8 mouse cellular contexts compared by ENCODE assay signal in genomic region chr10:58812210-58813080, GRCm38 (mm10). TPM values are rescaled to one million over a fixed set of nuclear protein-coding genes. Genes with fewer than 3 reads are reported as not detected.
DNase-seq lines count a peak whose midpoint lies in the region; ATAC-seq and TF ChIP-seq lines count a peak whose summit lies in the region.

No protein-coding gene starts in this region.

- peaks cover 21% of the 10 kb centered on the region for H3K27me3 ChIP-seq in embryonic facial prominence, embryonic 11.5 days (ENCODE audit: control insufficient read depth, insufficient read depth, low read length)
- peaks cover 10% of the 10 kb centered on the region; the same call in 1 of the 2 replicates for H3K27me3 ChIP-seq in heart, adult 2 months (ENCODE audit: control insufficient read depth, insufficient read depth, low read length)
- 0 out of 2 replicates have a peak, but pooled peaks cover 4% of the 10 kb centered on the region for H3K27me3 ChIP-seq in kidney, adult 2 months (replicated peaks; ENCODE audit: control insufficient read depth, insufficient read depth, low read length)
- H3K27me3 ChIP-seq in limb, embryonic 10.5 days (ENCODE audit: low read depth, poor library complexity, severe bottlenecking) = peaks cover 58% of the 10 kb centered on the region
- peaks cover 41% of the 10 kb centered on the region for H3K27me3 ChIP-seq in midbrain, embryonic 12.5 days
- H3K27me3 ChIP-seq in spleen, adult 2 months (ENCODE audit: control insufficient read depth, insufficient read depth, low read length) = peaks cover 10% of the 10 kb centered on the region; the same call in 1 of the 2 replicates

- H3K36me3 ChIP-seq in embryonic facial prominence, embryonic 11.5 days (replicated peaks; ENCODE audit: control insufficient read depth, insufficient read depth, low read depth, low read length) = no peaks in the 10 kb centered on the region
- H3K36me3 ChIP-seq in heart, adult 2 months (ENCODE audit: control insufficient read depth, insufficient read depth, low read length) = no peaks in the 10 kb centered on the region
- H3K36me3 ChIP-seq in kidney, adult 2 months (ENCODE audit: control insufficient read depth, insufficient read depth, low read length) = no peaks in the 10 kb centered on the region
- no peaks in the 10 kb centered on the region for H3K36me3 ChIP-seq in limb, embryonic 10.5 days
- H3K36me3 ChIP-seq in midbrain, embryonic 12.5 days = no peaks in the 10 kb centered on the region
- no peaks in the 10 kb centered on the region for H3K36me3 ChIP-seq in spleen, adult 2 months (ENCODE audit: control insufficient read depth, insufficient read depth, low read length)

- peak overlapping the region; percentile 50 for H3K9ac ChIP-seq in embryonic facial prominence, embryonic 11.5 days (replicated peaks; ENCODE audit: low read length)
- H3K9ac ChIP-seq in heart, adult 2 months (ENCODE audit: low read depth, low read length) = peak overlapping the region; percentile 32
- H3K9ac ChIP-seq in midbrain, embryonic 12.5 days (replicated peaks) = peak overlapping the region; percentile 46

- intact Hi-C loops in heart, adult 2 months (cut with DNase I) = loop anchor here (2.0 to 5.0 kb wide), 2 partner anchors 180 to 338 kb away; no protein-coding TSS in a partner anchor

- H3K79me2 ChIP-seq in heart, adult 2 months (replicated peaks; ENCODE audit: control insufficient read depth, insufficient read depth, low read length) = no peaks in the 10 kb centered on the region

- H3K4me2 ChIP-seq in embryonic facial prominence, embryonic 11.5 days (ENCODE audit: low read depth, low read length) = peak overlapping the region; percentile 100
- H3K4me2 ChIP-seq in midbrain, embryonic 12.5 days (replicated peaks) = peak overlapping the region; percentile 100

- peaks cover 3% of the 10 kb centered on the region; the same call in 1 of the 2 replicates for H3K4me1 ChIP-seq in embryonic facial prominence, embryonic 11.5 days (ENCODE audit: control insufficient read depth, insufficient read depth, low read length)
- H3K4me1 ChIP-seq in heart, adult 2 months (ENCODE audit: control insufficient read depth, insufficient read depth, low read length) = no peaks in the 10 kb centered on the region
- H3K4me1 ChIP-seq in kidney, adult 2 months (ENCODE audit: control insufficient read depth, insufficient read depth, low read length) = no peaks in the 10 kb centered on the region
- H3K4me1 ChIP-seq in limb, embryonic 10.5 days = peaks cover 17% of the 10 kb centered on the region
- H3K4me1 ChIP-seq in midbrain, embryonic 12.5 days = peaks cover 17% of the 10 kb centered on the region; the same call in 1 of the 2 replicates
- H3K4me1 ChIP-seq in spleen, adult 2 months (ENCODE audit: control insufficient read depth, insufficient read depth, insufficient read length) = peaks cover 4% of the 10 kb centered on the region

- under 1% methylated on average over 63 of the region's 63 CpGs for WGBS in embryonic facial prominence, embryonic 11.5 days
- under 1% methylated on average over 63 of the region's 63 CpGs for WGBS in heart, adult 2 months
- under 1% methylated on average over 63 of the region's 63 CpGs for WGBS in kidney, adult 2 months
- under 1% methylated on average over 63 of the region's 63 CpGs for WGBS in limb, embryonic 10.5 days
- under 1% methylated on average over 63 of the region's 63 CpGs for WGBS in midbrain, embryonic 12.5 days
- 1% methylated on average over 63 of the region's 63 CpGs for WGBS in spleen, adult 2 months

- 0 out of 2 replicates have a peak, but pooled peaks have one; percentile 17 for TF ChIP-seq EP300 in heart, adult 2 months (IDR thresholded peaks at IDR 0.05; ENCODE audit: insufficient read depth, low read depth, low read length)

- DNase-seq in adrenal gland, postnatal 4 days (ENCODE audit: low spot score in 2 of 2) = peak; percentile 49 to 60
- DNase-seq in embryonic facial prominence, embryonic 11.5 days (ENCODE audit: low spot score) = peak; percentile 94
- peak; percentile 81 to 83 for DNase-seq in heart, adult 2 months
- peak; percentile 74 for DNase-seq in kidney, adult 2 months
- DNase-seq in limb, embryonic 10.5 days (ENCODE audit: low spot score) = peak; percentile 93
- peak in 1 of 2 experiments; percentile 23 for DNase-seq in spleen, adult 2 months (ENCODE audit: low read depth in 1 of 2, low spot score in 2 of 2)
- DNase-seq in T-cell, adult 2 months (ENCODE audit: low spot score) = no peak

- H3K4me3 ChIP-seq in embryonic facial prominence, embryonic 11.5 days (ENCODE audit: low read depth, low read length) = peak overlapping the region; percentile 56
- H3K4me3 ChIP-seq in heart, adult 2 months = peak overlapping the region; percentile 44
- peak overlapping the region; percentile 39 for H3K4me3 ChIP-seq in kidney, adult 2 months (ENCODE audit: insufficient read depth, low read depth, low read length)
- H3K4me3 ChIP-seq in limb, embryonic 10.5 days = peak overlapping the region; percentile 70
- H3K4me3 ChIP-seq in midbrain, embryonic 12.5 days = peak overlapping the region; percentile 60
- H3K4me3 ChIP-seq in spleen, adult 2 months (ENCODE audit: extremely low read depth, insufficient read depth, insufficient read length) = peak overlapping the region; percentile 32; the same call in 1 of the 2 replicates

- no peak overlapping the region for H3K27ac ChIP-seq in embryonic facial prominence, embryonic 11.5 days (replicated peaks; ENCODE audit: low read depth, low read length)
- H3K27ac ChIP-seq in heart, adult 2 months = no peak overlapping the region
- H3K27ac ChIP-seq in kidney, adult 2 months (ENCODE audit: insufficient read depth, low read depth, low read length) = no peak overlapping the region
- peak overlapping the region; percentile 73 for H3K27ac ChIP-seq in limb, embryonic 10.5 days
- no peak overlapping the region for H3K27ac ChIP-seq in midbrain, embryonic 12.5 days (replicated peaks)
- no peak overlapping the region for H3K27ac ChIP-seq in spleen, adult 2 months (ENCODE audit: insufficient read depth, low read length)

- H3K9me3 ChIP-seq in embryonic facial prominence, embryonic 11.5 days (replicated peaks; ENCODE audit: control insufficient read depth, low read length) = no peaks in the 10 kb centered on the region
- no peaks in the 10 kb centered on the region for H3K9me3 ChIP-seq in limb, embryonic 10.5 days (replicated peaks)
- no peaks in the 10 kb centered on the region for H3K9me3 ChIP-seq in midbrain, embryonic 12.5 days

- ATAC-seq in embryonic facial prominence, embryonic 11.5 days (replicated peaks; ENCODE audit: insufficient number of reproducible peaks, low FRiP score, low TSS enrichment, low read depth) = peak; percentile 62
- ATAC-seq in midbrain, embryonic 12.5 days (ENCODE audit: low FRiP score, low read depth) = peak; percentile 85

- TF ChIP-seq CTCF in heart, adult 2 months (IDR thresholded peaks at IDR 0.05) = peak; percentile 85
- peak; percentile 60; the same call in 1 of the 2 replicates for TF ChIP-seq CTCF in kidney, adult 2 months (conservative IDR thresholded peaks at IDR 0.05; ENCODE audit: insufficient read depth, insufficient read length, low read depth, low read length)
- TF ChIP-seq CTCF in spleen, adult 2 months (IDR thresholded peaks at IDR 0.05; ENCODE audit: extremely low read depth, insufficient read depth, insufficient read length, insufficient replicate concordance) = peak; percentile 43; the same call in 1 of the 2 replicates

- no peak for TF ChIP-seq POLR2A in heart, adult 2 months (IDR thresholded peaks at IDR 0.05; ENCODE audit: insufficient read depth, low read depth, low read length)
- TF ChIP-seq POLR2A in kidney, adult 2 months (IDR thresholded peaks at IDR 0.05; ENCODE audit: low read depth, low read length) = no peak
- no peak for TF ChIP-seq POLR2A in spleen, adult 2 months (IDR thresholded peaks at IDR 0.05; ENCODE audit: low read depth, low read length)

RNA-seq across cellular contexts. Expression of gene Sh3rf3, which starts 0.7 kb away (rescaled TPM):
- 1 to 10 TPM; 2.4 to 2.6 TPM for total RNA-seq in adrenal gland, postnatal 4 days (2021)
- polyA plus RNA-seq in embryonic facial prominence, embryonic 11.5 days (2014; fragmentation: Nextera tagmentation; extraction: Ambion mirVana) = 0.98 and 1.2 TPM in 2 replicates
- 1 to 10 TPM in 1 of 2 experiments, under 1 TPM in 1; 0.97 to 1.6 TPM for total RNA-seq in heart, adult 2 months (2021)
- 0.73 and 0.80 TPM in 2 replicates for polyA plus RNA-seq in heart, adult 2 months (2012; rRNA removed)
- polyA plus RNA-seq in kidney, adult 2 months (2012; rRNA removed) = 0.22 and 0.43 TPM in 2 replicates
- 0.14 and 0.24 TPM in 2 replicates for polyA plus RNA-seq in limb, embryonic 10.5 days (2016; fragmentation: Nextera tagmentation; extraction: Ambion mirVana)
- 0.97 and 1.7 TPM in 2 replicates for polyA plus RNA-seq in midbrain, embryonic 12.5 days (2016; fragmentation: Nextera tagmentation; extraction: Ambion mirVana)
- 1.5 and 2.3 TPM in 2 replicates for polyA plus RNA-seq in spleen, adult 2 months (2012; rRNA removed)
